Mouse (Mus musculus): ENCODE results near the gene Spry1.

The Spry1 gene

DNA sequence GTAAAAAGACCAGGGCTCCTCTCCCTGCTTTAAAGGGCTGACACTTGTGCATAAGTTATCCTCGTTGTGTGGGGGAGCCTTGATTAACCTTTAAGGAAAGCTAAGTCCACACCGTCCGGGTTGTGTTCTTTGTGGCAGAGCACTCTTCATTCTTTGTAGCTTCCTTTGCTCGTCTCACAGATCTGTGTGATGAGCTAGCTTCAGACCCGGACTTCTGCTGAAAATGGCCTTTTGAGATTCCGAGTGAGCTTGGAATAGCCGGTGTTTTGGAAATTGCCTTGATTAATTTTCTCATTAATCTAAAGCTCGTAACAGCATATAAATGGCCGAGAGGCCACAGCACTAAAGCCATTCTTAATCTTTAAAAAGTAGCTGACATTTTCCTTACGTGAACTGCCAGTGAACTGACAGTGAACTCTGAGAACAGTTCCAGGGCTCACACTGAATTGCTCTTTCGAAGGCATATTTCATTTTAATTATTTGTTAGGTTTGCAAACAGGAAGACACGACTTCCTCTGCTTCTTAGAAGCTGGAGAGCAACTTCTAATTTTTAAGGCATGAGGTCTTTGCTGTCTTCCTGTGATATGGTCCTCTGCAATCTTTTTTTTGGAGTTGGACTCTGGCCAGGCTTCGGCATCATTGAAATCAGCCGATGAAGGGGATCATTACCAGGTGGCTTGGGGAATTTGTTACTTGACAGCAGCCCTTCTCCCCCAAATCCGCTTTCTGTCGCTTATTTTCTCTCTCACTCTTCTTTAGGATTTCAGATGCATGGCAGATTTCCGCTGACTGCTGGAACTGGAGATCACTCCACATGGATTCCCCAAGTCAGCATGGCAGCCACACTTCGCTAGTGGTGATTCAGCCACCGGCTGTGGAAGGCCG, 2.3 kb downstream of the Spry1 start:
- no peak for DNase-seq (ENCODE audit: low read depth, low spot score)

DNA sequence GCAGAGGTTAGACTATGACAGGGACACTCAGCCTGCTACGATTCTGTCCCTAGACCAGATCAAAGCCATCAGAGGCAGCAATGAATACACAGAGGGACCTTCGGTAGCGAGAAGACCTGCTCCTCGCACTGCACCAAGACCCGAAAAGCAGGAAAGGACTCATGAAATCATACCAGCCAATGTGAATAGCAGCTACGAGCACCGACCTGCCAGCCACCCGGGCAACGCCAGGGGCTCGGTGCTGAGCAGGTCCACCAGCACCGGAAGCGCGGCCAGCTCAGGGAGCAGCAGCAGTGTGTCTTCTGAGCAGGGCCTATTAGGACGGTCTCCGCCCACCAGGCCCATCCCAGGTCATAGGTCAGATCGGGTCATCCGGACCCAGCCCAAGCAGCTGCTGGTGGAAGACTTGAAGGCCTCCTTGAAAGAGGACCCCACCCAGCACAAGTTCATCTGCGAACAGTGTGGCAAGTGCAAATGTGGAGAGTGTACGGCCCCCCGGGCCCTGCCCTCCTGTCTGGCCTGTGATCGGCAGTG, 3.0 kb downstream of the Spry1 start:
- peak; percentile 85 for DNase-seq (ENCODE audit: low read depth, low spot score)

DNA sequence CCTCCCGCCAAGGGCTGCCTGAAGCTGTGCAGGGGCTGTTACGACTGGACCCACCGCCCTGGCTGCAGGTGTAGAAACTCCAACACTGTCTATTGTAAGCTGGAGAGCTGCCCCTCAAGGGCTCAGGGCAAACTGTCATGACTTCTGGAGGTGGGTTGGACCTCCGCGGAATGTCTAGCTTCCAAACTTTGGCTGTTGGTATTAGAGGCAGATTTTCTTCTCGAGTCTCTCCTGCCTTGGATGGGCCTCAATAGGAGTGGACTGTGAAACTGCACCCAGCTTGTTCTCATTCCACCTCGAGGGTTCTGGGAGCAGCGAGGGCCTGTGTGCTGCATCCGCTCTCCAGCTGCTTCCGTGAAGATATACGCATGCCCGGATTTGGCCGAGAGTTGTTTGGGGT, 3.7 kb downstream of the Spry1 start:
- no peak for DNase-seq (ENCODE audit: low read depth, low spot score)

DNA sequence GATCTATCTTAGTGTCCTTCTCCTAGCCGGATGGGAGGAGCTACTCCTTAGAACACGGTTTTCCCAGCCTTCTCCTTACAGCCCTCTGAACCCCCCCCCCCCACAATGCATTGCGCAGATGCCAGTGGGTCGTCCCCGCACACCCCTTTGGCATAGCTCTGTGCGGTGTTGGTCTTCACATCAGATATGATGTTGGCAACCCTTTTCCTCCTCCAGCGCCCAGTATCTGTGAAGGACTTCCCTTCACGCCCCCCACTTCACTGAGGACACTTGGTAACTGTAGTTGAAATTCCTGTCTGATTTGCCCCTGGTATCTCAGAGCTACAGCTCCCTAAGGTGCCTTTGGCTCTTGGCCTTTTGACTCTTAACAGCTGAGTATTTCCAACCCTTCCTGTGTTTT, 4.2 kb downstream of the Spry1 start:
- DNase-seq (ENCODE audit: low read depth, low spot score), result no peak

DNA sequence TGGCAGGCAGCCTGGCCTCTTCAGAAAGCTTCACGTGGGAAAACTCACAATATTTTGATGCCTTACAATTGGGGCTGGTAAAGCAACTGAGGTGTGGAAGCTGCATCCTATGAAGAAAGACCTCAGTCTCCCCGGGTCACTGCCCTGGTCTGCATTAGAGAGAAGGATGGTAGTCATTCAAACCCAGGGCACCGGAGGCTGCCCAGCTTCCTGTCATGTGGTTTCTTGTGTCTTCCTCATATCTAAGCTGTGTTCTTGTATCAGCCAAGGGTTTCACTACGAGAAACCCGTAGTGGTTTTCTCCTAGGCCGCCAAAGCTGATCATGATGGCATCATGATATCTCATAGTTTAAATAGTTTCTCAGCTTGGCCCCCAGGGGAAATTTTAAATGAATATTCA, 5.3 kb downstream of the Spry1 start:
- no peak for DNase-seq (ENCODE audit: low read depth, low spot score)

DNA sequence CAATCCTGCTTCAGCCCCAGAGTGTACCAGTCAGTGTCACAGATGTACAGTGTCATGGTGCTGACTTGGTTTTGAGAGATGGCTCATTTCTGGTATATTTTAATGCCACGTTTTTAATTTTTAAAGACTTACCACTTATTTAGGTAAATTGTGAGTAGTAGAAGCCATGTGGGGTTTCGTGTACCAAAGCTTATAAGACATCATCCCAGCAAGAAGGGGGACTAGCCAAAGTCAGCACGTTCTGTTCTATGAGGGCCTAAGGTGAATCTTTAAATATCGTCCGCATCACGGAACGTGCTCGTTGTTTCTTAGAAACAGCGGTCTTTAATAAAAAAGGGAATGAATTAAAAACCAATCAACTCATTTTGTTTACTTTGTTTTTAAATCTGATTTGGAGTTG, 6.5 kb downstream of the Spry1 start:
- DNase-seq (ENCODE audit: low read depth, low spot score), result no peak

DNA sequence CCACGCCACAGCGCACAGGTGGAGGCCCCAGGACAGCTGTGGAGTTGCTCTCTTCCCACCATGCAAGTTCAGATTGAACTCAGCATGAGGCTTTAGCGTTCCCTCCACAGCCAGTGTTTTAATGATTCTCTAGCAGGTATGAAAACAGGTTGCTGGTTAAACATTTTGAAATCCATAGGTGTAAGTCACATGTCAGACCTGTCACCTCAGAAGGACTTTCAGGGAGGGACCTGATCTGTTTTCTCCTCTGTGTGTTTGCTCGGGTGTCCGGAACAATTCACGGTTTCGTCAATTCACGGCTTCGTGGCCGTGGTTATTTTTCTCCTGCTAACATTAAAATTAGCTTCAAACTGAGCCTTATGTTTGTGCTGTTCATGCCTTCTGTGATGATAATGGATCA, 7.5 kb downstream of the Spry1 start:
- DNase-seq (ENCODE audit: low read depth, low spot score), result no peak

DNA sequence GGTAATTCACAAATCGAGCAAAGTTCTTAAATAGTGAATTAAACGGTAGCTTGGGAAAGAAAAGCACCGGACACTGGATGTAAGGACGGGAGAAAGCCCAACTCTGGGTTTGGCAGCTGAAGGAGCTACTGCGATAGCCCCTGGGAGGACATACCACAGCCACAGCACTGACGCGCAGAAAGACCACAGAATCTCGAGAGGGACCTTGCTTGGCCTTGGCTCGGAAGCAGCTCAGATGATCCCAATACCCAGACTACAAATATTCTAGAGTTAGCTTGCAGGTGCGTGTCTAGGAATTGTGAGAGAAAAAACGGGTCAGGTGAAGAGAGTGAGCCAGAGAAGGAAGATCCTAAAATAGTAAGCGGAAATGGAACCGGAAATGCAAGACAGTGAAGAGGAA, 8.5 kb downstream of the Spry1 start:
- no peak for DNase-seq (ENCODE audit: low read depth, low spot score)

DNA sequence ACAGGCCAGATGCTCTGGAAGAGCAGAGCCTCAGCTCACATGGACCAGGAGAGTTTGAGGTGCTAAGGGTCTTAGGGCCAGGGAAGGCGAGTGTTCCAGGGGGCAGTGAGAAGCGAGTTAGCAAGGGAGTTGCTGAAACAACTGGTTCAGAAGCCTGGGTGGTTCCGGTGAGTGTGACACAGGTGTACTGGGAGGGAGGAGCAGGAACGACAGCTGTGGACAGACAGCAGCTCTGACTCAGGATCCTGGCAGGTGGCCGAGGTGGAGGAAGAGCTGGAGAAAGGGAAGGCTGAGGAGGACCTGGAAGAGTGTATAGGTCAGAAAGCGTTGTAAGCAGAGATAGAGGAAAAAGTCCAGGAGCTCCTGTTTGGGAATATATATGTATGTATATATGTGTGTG, 9.5 kb downstream of the Spry1 start:
- DNase-seq (ENCODE audit: low read depth, low spot score), result no peak

DNA sequence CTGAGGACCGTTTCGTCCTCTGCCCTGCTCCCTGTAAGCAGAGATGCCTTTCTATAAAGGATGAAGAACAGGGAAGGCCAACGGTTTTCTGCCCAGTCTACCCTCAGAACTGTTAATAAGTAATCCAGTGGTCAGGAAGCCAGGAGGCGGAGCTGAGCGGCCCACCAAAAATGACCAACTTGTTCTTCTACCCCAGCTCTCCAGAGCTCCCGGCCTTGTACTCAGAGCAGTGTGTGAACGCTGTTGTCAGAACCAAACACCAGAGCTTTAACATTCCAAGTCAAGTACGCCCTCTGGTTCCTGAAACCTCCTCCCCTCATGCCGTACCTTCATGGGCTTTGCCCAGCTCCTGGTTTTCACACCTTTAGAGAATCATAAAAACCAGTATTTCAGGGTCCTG, 12.8 kb downstream of the Spry1 start:
- DNase-seq (ENCODE audit: low read depth, low spot score), result no peak

DNA sequence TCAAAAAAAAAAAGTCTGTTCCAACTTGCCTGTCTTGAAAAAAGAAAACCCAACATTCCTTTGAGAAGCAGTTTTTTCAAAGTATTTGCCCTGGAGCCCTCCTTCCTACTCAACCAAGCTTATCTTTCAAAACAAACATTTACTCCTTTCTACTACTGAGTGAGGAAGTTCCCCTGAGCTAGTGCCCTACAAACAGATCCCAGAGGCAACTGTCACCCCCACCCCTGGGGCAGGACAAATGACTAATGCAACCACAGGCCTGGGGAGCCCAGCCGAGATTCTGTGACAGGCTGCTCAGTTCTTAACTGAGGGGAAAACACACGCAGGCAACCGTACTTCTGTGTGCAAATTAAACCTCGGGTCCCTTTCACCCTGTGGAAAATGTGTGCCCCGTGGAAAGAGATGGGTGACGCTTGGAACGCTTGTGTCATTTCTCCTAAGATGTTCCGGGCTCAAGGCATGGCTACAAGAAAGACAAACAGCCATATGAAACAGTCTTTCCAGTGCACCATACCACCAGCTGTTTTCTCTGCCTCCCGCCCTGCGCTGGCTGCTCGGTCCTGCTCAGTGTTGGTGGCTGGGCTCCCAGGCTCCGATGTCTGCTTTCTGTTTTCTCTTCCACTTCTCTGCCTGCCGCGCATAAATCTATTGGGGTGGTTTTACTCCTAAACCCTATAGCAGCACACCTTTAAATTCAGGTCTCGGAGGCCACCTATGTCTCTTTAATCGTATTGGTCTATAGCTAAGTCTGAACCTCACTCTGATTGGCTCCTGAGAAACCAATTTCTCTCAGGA, 14.4 kb downstream of the Spry1 start:
- no peak for DNase-seq (ENCODE audit: low read depth, low spot score)

DNA sequence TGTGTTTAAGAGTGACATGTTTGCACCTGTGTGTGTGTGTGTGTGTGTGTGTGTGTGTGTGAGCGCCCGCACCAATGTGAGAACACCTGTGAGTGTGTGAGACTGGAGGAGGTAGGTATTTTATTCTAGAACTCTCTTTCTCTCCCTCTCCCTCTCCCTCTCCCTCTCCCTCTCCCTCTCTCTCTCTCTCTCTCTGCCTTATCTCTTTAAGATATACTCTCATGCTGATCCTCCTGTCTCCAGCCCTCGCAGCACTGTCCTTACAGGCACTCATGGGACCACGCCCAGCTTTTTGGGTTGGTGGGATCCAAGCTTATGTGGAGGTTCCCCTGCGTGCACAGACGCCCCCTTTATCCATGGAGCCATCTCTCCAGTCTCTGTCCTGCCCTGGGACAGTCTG, 15.0 kb downstream of the Spry1 start:
- no peak for DNase-seq (ENCODE audit: low read depth, low spot score)

DNA sequence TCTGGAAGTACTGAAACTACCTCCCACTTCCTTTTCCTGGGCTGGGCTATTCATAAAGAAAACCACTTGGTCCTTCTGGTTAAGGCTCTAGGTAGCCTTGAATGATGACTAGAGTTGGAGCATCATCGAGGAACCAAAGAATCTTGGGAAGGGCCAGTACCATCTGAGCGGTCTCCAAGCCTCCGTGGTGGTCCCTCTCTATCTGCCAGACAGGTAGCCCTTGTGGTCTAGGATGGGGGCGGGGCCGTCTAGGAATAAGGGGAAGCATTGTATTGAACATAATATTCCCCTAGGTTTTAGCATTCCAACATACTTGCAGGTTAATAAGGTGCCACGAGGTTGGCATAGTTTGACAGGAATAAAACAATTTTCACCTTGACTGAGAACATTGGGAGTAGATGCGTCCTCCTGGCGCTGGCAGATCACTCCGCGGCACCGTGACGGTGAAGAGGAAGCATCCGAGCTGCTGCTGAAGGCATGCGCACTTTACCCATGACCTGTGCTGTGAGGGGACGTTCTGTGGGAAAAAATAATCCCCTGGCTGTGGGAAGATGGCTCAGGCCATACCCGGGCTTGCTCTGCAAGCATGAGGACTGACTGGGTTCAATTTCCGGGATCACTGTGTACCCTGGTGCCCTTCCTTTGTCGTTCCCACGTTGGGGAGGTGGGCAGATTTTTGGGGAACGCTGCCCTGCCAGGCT, 16.3 kb downstream of the Spry1 start:
- DNase-seq (ENCODE audit: low read depth, low spot score), result peak; percentile 62

DNA sequence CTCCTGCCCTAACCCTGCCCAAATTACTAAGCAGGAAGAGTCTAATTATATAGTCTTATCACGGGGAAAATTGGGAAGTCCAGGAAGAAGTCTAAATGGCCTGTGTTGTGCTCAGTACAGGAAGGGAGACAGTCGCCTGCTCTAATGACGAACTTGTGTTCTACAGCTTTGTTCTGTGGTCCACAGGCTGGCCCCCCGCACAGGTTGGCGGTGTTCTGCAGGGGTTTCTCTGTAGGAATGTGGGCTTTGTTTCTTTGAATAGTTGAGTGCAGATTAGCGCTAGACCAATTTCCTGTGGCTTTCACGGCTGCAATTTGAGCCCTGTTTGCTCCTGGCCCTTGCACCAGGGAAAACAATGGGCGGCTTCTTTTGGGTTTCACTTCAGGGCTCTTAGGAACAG, 17.3 kb downstream of the Spry1 start:
- peak; percentile 89 for DNase-seq (ENCODE audit: low read depth, low spot score)

DNA sequence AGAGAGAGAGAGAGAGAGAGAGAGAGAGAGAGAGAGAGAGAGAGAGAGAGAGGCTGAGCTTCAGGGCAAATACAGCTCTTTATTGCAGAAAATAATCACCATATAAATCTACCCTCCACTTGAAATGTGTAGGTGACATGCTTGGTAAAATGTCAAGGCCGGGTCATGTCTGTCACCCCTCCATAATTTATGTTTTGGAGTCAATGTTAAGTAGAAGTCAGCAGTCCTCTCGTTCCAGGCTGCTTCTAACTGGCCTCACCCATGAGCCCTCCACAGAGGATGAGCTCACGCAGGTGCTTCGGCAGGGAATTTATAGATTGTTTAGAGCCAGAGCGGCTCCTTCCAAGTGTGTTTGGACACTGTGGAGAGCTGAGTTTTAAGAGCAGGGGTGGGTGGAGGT, 18.4 kb downstream of the Spry1 start:
- no peak for DNase-seq (ENCODE audit: low read depth, low spot score)

DNA sequence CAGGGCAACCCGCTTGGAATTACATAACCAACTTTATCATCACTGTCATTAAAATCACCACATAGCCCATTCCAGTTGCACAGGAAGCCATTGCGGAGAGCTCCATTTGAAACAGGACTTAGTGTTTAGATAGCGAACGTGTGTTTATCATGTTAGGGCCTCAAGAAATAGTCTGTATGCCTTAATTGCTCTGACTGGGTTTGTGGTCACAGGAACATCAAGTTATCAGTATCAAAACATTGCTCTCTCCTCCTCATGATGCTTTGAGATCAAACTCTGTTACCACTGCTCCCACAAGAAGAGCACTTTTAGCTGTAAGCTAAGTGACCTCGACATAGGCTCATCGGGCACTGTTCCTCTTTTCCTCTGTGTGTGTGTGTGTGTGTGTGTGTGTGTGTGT, 19.9 kb downstream of the Spry1 start:
- DNase-seq (ENCODE audit: low read depth, low spot score), result no peak

DNA sequence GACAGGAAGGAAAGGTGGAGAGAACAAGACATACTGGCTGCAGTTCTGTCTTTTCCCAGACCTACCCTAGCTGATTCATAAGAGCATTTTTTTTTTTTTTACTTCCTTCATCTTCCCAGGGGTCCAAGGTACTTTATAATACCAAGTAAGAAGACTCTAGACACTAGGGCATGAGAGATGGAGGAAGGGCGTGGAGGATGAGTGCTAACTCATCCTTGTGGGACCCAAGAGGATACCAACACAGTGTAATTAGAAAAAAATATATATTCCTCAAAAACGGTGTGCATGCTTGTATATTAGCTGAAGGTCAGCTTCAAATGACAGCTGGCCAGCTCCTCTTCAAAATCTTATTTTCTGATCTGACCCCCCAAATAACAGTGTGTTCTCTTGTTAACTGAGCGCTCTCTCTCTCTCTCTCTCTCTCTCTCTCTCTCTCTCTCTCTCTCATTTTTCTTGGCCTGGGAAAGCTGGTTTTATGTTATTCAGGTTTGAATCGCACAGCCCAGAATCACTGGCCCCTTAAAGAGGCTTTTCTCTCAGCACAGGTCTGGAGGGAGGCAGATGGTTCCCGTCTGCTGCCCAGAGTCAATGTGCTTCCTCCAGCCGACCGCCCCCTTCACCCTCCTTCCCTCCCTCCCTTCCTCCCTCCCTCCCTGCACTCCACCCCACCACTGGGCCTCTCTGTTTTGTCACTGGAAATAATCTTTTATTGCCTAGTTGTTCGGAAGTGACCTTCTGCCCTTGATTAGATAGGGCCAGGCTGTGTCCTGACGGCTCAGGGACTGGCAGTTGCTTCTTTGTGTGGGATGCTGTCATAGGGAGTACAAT, 26.8 kb downstream of the Spry1 start:
- DNase-seq (ENCODE audit: low read depth, low spot score), result no peak

DNA sequence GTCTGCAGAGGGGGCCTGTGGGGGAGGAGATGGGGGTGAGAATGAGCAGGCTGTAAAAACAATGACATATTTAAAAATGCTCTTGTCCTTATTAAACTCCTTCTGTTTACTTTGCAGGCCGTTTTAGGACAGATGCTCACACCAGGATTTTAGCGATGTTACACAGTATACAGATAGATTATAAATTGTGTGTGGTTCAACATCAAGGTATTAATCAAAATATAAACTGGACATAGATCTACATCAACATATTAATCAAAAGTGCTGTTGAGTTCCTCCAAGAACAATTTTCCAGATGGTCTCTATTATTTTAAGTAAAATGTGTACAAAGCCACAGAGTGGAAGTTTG, 27.3 kb downstream of the Spry1 start:
- no peak for DNase-seq (ENCODE audit: low read depth, low spot score)

DNA sequence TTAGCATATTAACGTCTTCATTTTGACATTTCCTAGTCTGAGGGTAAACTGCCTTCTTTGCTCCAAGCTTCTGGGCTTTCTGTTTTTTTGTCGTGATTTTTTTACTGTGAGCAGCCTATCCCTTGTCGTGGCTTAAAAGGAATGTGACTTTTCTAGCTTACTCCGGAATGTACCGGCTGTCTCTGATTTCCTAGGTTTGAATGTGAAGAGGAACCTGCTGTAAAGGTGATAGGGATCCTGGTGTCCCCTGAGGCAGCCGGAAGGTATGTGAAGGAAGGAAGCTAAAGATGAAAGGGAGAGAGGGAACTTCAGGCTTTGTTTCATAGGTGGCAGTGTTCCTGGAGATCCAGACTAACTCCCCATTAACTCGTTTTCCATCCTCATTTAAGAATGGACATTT, 28.0 kb downstream of the Spry1 start:
- peak; percentile 86 for DNase-seq (ENCODE audit: low read depth, low spot score)

DNA sequence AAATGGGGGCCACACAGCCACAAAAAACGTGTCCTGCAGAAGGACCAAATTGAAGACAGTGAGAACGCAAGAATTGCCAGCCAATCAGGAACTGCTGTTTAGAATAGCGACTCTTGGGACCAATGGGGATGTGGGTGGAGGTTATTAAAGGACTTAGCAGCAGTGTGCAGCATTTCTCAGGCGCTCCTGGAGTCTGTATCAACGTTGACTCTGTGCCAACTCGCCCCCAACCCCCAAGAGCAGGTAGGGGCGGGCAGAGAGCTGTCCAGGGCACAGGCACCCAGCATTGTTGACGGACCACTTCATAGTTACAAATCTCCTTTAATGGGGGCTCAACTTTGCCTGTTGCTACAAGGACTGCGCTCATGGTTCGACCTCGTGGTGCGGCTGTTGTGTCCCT, 28.9 kb downstream of the Spry1 start:
- DNase-seq (ENCODE audit: low read depth, low spot score), result peak; percentile 88

DNA sequence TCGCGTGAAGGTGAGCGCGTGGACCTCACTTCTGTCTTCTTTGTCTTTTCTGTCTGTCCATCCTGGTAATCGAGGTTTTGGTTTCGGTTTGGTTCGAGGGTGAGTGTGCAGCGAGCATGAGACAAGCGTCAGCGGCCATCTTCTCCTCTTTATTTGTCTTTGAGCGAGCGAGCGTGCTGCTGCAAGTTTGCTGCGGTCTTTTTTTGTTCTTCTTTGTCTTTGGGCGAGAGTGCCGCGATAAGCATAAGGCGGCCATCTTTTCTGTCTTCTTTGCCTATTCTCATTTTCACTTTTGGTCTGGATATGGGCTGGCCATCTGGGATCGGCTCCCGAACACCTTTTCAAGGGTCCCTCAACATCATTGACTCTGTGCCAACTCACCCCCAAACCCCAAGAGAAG, 29.4 kb downstream of the Spry1 start:
- DNase-seq (ENCODE audit: low read depth, low spot score), result peak; percentile 66
